Mouse (Mus musculus) thymus, adult 2 months (tissue): ENCODE data around the gene Mrpl4.

ENCODE experiments used
- CTCF ChIP-seq: fragments of 200-500 bp; IDR thresholded peaks from 2 replicates; pipeline ENCODE4 v1.5.1; 2012; ENCODE audit warnings: mild to moderate bottlenecking, control low read depth, low read length, moderate library complexity, borderline replicate concordance; ENCODE audit not compliant: control insufficient read depth, poor library complexity, insufficient read depth; ENCODE audit errors: extremely low read depth
- POLR2A ChIP-seq: fragments of 200-500 bp; IDR thresholded peaks from 2 replicates; pipeline ENCODE4 v1.6.1; 2012; ENCODE audit warnings: mild to moderate bottlenecking, low read length, control low read depth, moderate library complexity; ENCODE audit not compliant: control insufficient read depth, poor library complexity, insufficient read depth; ENCODE audit errors: extremely low read depth

GRCm38 (mm10) chr9:21017177-21017575 is 14.6 kb downstream of the Mrpl4 start:
- TF ChIP-seq CTCF = no peak
- TF ChIP-seq POLR2A = no peak
